Mouse (Mus musculus) gonadal fat pad, adult 2 months (tissue): ENCODE data around the gene Bach2. TPM values are rescaled to one million over a fixed set of nuclear protein-coding genes. Genes with fewer than 3 reads are reported as not detected.

Experiments used
- DNase-seq: peaks from one replicate; pipeline ENCODE4 v3.0.0-alpha.2; 2012; ENCODE audit warnings: low read depth
- polyA plus RNA-seq: library from polyadenylated mRNA; depleted of rRNA; stranded (reverse); fragments of >200 nt; gene quantifications from 2 replicates; pipeline ENCODE4 v1.2.3, GENCODE M21; 2012

Gene Bach2
- polyA plus RNA-seq, 1 experiment = 1.7 TPM

- no peak for DNase-seq
Measured at GRCm38 (mm10) chr4:32486654-32487398, 248.2 kb downstream of the Bach2 start.

GRCm38 (mm10) chr4:32489186-32489585 is 250.6 kb downstream of the Bach2 start:
- no peak for DNase-seq

- no peak for DNase-seq
Measured at GRCm38 (mm10) chr4:32491176-32491575, 252.6 kb downstream of the Bach2 start.

- DNase-seq = no peak
Measured at GRCm38 (mm10) chr4:32492834-32493233, 254.2 kb downstream of the Bach2 start.

- no peak for DNase-seq
Measured at GRCm38 (mm10) chr4:32501780-32502179, 263.2 kb downstream of the Bach2 start.

- no peak for DNase-seq
Measured at GRCm38 (mm10) chr4:32502181-32502580, 263.6 kb downstream of the Bach2 start.

- DNase-seq = no peak
Measured at GRCm38 (mm10) chr4:32504236-32504635, 265.6 kb downstream of the Bach2 start.

- DNase-seq = no peak
Measured at GRCm38 (mm10) chr4:32506306-32506808, 267.8 kb downstream of the Bach2 start.

GRCm38 (mm10) chr4:32507041-32507440 is 268.4 kb downstream of the Bach2 start:
- no peak for DNase-seq

- peak; percentile 88 for DNase-seq
Measured at GRCm38 (mm10) chr4:32508572-32508971, 270.0 kb downstream of the Bach2 start.

GRCm38 (mm10) chr4:32508996-32509395 is 270.4 kb downstream of the Bach2 start:
- no peak for DNase-seq

GRCm38 (mm10) chr4:32509832-32510612 is 271.4 kb downstream of the Bach2 start:
- DNase-seq = peak; percentile 94

- no peak for DNase-seq
Measured at GRCm38 (mm10) chr4:32510940-32511339, 272.3 kb downstream of the Bach2 start.

GRCm38 (mm10) chr4:32516126-32516525 is 277.5 kb downstream of the Bach2 start:
- DNase-seq = no peak

- no peak for DNase-seq
Measured at GRCm38 (mm10) chr4:32518842-32519578, 280.4 kb downstream of the Bach2 start.

GRCm38 (mm10) chr4:32520628-32521360 is 282.2 kb downstream of the Bach2 start:
- no peak for DNase-seq

- DNase-seq = no peak
Measured at GRCm38 (mm10) chr4:32521361-32521740, 282.7 kb downstream of the Bach2 start.

GRCm38 (mm10) chr4:32522013-32522412 is 283.4 kb downstream of the Bach2 start:
- DNase-seq = no peak

- no peak for DNase-seq
Measured at GRCm38 (mm10) chr4:32524282-32524681, 285.7 kb downstream of the Bach2 start.

GRCm38 (mm10) chr4:32525000-32525399 is 286.4 kb downstream of the Bach2 start:
- no peak for DNase-seq

- DNase-seq = no peak
Measured at GRCm38 (mm10) chr4:32526228-32526836, 287.7 kb downstream of the Bach2 start.
